Mouse (Mus musculus) left cerebral cortex, postnatal 14 days (tissue): ENCODE measurements around the gene Rassf2. TPM values are rescaled to one million over a fixed set of nuclear protein-coding genes. Genes with fewer than 3 reads are reported as not detected.
A peak's percentile ranks its signal among the peaks of the same experiment; 100 is the strongest.

Experiments used
- DNase-seq, 2 experiments: peaks; one replicate each; pipeline ENCODE4 v3.0.0; 2021 to 2022; ENCODE audit warnings: low spot score in 2 of 2, mixed read lengths in 1 of 2
- intact Hi-C: fragments of 180-260 bp; cut with DNase I; formaldehyde crosslinking; loops from one replicate; pipeline ENCODE4 v1.15.1; 2025
- total RNA-seq, 2 experiments: library from RNA; stranded (reverse); gene quantifications; 2 replicates each; pipeline ENCODE4 v1.2.3; 2021

Gene Rassf2
- total RNA-seq, 2 experiments from 2014 or later = 32.6 to 34.5 TPM

- intact Hi-C loops = no loop called here
Measured at GRCm38 (mm10) chr2:131945765-131946164, 84.3 kb downstream of the Rassf2 start.

GRCm38 (mm10) chr2:131945225-131945624 is 84.8 kb downstream of the Rassf2 start:
- intact Hi-C loops = no loop called here
- DNase-seq = no peak

More at GRCm38 (mm10) chr2:131945765-131946164, 84.3 kb downstream of the Rassf2 start:
- DNase-seq = peak in 1 of 2 experiments; percentile 2

GRCm38 (mm10) chr2:131944370-131944769 is 85.7 kb downstream of the Rassf2 start:
- DNase-seq = peak in 1 of 2 experiments; percentile 1
- intact Hi-C loops = no loop called here

GRCm38 (mm10) chr2:131941501-131941900 is 88.6 kb downstream of the Rassf2 start:
- DNase-seq = peak in 1 of 2 experiments; percentile 2
- intact Hi-C loops = no loop called here

GRCm38 (mm10) chr2:131940506-131940905 is 89.6 kb downstream of the Rassf2 start:
- intact Hi-C loops = no loop called here
- no peak for DNase-seq

Other genes with a start within 250 kb of the Rassf2 start
- under 1 TPM; 0.13 TPM for gene Erv3, start 170.5 kb downstream of the Rassf2 start, total RNA-seq
- 100 to 1,000 TPM; 536 to 553 TPM for gene Prnp, start 120.3 kb downstream of the Rassf2 start, total RNA-seq
- 1 to 10 TPM in 1 of 2 experiments, not detected in 1; 1.1 TPM for gene Prn, start 120.3 kb downstream of the Rassf2 start, total RNA-seq
- 1 to 10 TPM; 2.4 to 2.7 TPM for gene Prnd, start 79.4 kb downstream of the Rassf2 start, total RNA-seq
- gene Slc23a2, start 114.8 kb upstream of the Rassf2 start, total RNA-seq = 100 to 1,000 TPM; 125 to 132 TPM
- 10 to 100 TPM; 28.0 to 30.2 TPM for gene Tmem230, start 217.5 kb upstream of the Rassf2 start, total RNA-seq
- gene Pcna, start 223.1 kb upstream of the Rassf2 start, total RNA-seq = 10 to 100 TPM; 52.1 to 54.7 TPM
- 100 to 1,000 TPM; 192 to 212 TPM for gene Cds2, start 232.9 kb upstream of the Rassf2 start, total RNA-seq